Mouse (Mus musculus): Measurements from ENCODE around the gene Rrm1.
"Not testable (repeated sequence)": the region's sequence is repeated elsewhere in the genome, so short reads cannot be mapped to it uniquely, and the experiment has no call there.

Gene Rrm1

DNA sequence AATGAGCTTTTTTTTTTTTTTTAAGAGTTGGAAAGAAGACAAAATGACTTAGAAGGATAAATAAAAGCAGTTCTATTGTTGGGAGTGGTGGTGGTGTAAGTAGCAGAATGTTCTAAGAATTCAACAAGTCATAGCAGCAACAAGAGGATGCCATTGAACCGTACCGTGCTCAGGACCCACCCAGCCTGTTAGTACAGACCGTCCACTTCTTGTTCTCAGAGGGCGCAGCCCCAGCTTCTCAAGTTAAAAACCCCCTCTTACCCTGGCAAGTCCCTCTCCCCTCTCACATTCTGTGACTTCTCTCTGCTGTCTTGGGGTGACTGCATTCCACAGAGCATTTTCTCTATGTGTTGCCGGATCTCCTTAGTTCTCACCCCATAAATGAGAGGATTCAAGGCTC, 35.1 kb downstream of the Rrm1 start:
- in situ Hi-C loops (cut with MboI, MseI), result no loop called here

DNA sequence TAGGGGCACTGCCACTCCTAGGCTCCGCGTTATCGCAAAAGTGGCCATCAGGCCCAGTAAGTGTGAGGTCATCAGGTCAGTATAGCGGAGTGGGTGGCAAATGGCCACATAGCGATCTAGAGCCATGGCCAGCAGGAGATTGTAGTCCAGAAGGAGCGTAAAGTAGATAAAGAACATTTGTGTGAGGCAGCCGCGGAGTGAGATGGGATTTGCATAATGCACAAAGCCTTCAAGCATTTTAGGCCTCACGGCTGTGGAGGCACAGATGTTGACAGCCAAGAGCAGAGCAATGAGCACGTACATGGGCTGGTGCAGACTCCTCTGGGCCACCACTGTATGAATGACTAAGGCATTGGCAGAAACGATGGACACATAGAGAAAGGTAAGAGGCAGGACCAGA, 35.9 kb downstream of the Rrm1 start:
- in situ Hi-C loops (cut with MboI, MseI), result no loop called here

DNA sequence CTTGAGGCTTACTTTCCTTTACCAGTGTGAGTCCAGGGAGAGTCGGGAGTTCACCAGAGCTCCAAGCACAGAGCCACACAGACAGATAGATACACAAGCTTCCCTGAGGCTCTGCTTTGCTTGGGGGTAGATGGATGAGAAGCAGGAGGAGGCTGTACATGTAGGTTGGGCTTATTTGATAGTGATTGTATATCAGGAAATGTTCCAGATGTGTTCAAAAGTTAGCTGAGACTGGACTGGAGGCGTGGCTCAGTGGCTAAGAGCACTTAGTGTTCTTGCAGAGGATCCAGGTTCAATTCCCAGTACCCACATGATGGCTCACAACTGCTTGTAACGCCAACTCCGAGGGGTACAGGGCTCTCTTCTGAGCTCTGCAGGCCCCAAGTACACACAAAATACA, 36.9 kb downstream of the Rrm1 start:
- in situ Hi-C loops (cut with MboI, MseI), result no loop called here

DNA sequence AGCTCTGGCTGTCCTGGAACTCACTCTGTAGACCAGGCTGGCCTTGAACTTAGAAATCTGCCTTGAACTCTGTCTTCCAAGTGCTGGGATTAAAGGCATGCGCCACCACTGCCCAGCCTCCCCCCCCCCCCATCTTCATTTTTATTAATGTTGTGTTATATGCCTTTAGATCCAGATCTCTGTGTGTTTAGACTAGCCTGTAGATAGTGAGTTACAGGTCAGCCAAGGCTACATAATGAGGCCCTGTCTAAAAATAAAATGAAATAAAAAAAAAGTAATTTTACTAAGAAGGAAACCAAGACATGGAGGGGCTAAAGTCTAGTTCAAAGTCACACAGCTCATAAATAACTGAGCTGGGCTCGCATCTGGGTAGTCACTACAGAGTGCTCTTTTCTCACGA, 37.4 kb downstream of the Rrm1 start:
- in situ Hi-C loops (cut with MboI, MseI), result no loop called here

DNA sequence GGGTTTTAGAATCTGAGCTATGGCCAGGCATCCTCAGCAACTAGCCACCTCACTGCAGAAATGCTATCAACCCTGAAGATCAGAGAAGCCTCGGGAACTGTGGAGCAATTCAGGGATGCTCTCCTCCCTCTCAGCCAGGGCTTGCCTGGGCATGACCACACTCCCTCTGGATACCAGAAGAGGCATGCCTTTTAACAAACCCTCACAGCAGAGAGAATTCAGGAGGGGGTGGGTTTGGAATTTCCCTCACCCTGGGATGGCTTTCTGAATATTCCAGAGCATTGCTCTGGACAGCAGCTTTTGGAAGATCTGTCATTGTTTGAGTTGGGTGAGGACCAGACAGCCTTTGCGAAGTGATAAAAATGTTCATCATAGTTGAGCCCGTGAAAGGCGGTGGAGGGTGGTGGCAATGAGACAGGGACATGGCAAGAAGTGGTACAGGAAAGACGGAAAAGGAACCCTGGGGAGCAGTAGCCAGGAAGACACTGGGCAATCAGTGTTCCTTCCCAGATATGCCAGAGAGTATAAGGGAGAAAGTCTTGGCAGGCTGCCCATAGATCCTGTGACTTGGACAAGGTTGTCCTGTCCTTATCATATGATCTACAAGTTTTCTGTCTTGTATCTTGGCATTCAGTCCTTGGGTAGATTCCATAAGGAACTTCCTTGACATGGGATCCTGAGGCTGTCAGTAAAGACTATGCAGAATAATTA, 38.0 kb downstream of the Rrm1 start:
- in situ Hi-C loops (cut with MboI, MseI), result no loop called here

DNA sequence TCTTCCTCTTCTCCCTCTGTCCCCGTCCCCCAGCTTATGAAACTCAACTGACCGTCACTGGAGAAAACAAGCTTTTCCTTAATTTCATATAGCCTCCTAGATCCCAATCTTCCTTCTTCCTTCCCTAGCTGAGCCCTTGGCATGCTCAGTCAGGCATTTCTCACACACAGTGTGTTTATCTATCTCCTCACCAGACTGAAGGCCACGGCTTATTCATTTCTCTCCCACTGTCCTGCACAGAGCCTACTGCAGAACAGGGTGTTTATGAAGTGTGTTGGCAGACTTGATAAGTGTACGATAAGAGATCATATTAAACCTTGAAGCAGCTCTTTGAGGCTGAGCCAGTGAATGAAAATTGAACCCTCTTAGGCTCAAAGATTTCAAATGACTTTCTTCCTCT, 39.3 kb downstream of the Rrm1 start:
- in situ Hi-C loops (cut with MboI, MseI), result no loop called here

DNA sequence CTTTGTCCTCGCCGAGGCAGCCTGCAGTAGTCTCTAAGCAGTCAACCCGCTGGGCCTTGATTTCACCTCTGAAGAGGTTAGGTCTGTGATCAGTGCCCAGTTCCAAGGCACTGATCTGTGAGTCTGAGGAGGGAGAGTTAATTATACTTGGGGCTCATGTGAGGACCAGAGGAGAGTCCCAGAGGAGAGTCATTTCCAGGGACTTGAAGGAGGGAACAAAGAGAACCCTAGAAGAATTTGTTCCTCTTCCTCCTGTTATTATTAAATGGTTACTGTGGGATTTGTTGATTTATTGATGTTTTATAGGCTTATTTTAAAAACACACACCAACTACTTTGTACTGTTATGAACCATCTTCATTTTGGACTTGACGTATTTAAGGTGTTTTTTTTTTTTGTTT, 40.1 kb downstream of the Rrm1 start, which contains the start of gene Olfr543:
TSS of gene Olfr543 (minus strand) at position 101 of the 400 bp plus-strand sequence.
- in situ Hi-C loops (cut with MboI, MseI), result no loop called here

DNA sequence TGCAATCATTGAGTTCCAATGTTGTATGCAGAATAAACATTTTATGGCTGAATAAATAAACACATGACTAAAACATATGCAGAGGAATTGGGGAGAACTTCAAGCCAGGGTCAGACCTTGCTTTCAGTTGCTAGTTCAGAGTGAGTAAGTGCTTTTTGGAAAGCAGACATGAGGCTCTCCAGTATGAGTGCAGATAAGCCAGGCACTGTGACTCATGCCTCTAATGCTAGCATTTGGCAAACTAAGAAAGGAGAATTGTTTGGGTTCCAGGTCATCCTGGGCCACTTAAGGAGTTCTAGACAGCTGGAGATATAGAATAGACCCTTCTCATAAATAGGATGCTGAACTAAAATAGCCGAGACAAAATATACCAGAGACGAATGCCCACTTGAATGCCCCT, 42.2 kb downstream of the Rrm1 start:
- in situ Hi-C loops (cut with MboI, MseI), result no loop called here

DNA sequence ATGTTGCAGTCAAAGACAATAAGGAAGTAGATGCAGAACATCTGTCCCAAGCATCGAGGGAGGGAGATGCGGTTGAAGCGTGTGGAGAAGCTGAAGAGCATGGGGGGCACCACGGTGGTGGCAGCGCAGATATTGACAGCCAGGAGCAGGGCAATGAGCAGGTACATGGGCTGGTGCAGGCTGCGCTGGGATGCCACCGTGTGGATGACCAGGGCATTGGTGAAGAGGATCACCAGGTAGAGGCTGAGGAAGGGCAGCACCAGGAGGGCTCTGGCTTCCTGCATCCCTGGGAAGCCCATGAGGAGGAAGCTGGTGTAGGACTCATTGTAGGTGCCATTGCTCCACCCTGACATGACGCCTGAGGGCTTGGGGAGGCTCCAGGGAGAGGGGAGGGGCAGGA, 43.3 kb downstream of the Rrm1 start:
- in situ Hi-C loops (cut with MboI, MseI), result not testable (repeated sequence)

DNA sequence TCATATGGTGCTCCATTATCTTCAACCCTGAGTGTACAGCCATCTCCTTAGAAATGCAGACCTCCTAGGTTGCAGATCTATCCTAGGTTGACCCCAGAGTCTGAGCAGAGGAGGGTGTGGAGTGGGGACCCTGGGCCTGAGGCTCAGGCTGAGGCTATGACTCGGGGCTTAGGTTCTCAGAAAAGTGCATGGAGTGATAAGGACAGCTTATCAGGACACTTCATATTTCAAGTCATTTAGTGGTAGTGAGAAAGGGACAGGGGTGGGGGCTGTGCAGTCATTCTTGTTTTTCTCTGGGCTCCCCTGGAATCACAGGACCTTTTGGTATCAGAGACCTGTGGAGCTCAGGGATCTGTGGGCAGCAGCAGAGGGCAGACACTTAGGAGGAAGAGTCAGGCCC, 44.6 kb downstream of the Rrm1 start:
- in situ Hi-C loops (cut with MboI, MseI), result no loop called here

DNA sequence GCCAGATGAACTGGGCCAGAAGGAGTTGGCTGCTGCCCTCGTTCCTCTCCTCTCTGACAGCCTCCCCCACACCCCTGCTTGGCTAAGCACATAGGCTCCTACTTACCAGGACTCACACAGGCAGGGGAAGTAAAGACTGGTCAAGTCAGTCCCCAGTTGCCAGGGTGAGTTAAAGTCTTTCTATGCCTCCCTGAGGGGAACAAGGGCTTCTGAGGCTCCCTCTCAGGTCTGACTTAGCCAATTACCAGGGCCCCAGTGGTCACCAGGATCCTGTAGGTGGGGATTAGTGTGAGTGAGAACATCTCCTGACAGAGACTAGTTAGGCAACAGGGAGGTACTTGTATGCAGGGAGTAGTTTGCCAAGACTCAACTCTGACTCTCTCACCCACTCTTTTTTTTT, 46.7 kb downstream of the Rrm1 start, which contains the start of gene Olfr544:
TSS of gene Olfr544 (minus strand) at position 153 of the 400 bp plus-strand sequence.
- in situ Hi-C loops (cut with MboI, MseI), result no loop called here

DNA sequence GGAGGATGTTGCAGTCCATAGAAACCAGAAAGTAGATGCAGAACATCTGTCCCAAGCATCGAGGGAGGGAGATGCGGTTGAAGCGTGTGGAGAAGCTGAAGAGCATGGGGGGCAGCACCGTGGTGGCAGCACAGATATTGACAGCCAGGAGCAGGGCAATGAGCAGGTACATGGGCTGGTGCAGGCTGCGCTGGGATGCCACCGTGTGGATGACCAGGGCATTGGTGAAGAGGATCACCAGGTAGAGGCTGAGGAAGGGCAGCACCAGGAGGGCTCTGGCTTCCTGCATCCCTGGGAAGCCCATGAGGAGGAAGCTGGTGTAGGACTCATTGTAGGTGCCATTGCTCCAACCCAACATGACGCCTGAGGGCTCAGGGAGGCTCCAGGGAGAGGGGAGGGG, 52.9 kb downstream of the Rrm1 start:
- in situ Hi-C loops (cut with MboI, MseI), result not testable (repeated sequence)

DNA sequence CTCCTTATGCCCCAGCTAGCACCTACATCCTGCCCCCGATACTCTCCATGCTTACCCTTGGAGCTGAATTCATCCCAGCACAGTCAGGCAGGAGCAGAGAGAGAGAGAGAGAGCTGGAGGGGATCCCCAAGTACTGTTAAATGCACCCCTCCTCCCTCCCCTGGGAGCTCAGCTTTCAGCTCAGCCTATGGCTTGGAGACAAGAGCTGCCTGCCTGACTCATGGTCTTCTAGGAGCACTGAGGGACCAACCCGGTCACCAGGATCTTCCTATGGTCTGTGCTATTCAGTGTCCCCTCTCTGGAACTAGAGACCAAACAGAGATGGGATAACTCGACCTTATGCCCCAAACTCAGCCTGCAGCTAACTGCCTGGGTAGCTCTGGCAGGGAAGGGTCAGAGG, 58.0 kb downstream of the Rrm1 start, which contains the start of gene Olfr545:
TSS of gene Olfr545 (minus strand) at position 101 of the 400 bp plus-strand sequence.
- in situ Hi-C loops (cut with MboI, MseI), result no loop called here

DNA sequence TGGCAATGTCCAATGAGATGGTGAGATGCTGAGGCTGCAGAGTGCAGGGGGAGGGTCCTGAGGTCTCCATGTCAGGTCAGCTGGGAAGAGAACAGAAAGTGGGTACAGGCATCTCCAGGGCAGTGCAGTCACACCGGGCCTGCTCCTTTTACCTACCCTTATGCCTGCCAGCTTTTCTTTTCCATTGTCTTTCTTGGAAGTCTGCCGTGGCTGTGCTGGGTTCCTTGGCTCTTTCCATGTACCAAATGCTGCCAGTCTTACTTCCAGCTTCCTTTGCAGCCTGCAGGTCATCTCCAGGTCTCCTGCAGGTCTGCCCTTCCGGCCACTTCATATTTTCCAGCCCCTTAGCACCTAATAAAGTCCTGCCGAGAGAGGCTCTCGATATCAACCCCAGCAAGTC, 60.5 kb downstream of the Rrm1 start:
- in situ Hi-C loops (cut with MboI, MseI), result no loop called here

DNA sequence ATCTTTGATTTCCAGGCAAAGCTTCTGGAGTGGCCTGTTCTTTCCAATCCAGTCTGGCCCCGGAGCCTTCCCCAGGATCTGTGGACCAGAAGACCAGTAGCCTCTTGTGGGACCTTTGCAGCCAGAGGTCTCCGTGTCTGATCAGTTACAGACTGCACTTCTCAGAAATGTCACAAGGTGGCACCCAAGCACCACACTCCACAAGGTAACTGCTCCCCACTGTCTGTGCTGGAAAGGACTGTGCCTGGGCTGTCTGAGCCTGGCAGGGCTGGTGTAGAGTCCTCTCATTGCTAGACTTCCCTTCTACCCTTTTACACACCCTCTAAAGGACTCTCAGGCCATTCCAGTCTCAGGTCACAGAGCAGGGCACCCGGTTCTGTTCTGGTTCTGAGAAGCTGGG, 65.4 kb downstream of the Rrm1 start:
- in situ Hi-C loops (cut with MboI, MseI), result loop anchor here (5.0 kb wide), 2 partner anchors 130 to 410 kb away; partner anchors contain the start of genes Olfr554 and Olfr571

DNA sequence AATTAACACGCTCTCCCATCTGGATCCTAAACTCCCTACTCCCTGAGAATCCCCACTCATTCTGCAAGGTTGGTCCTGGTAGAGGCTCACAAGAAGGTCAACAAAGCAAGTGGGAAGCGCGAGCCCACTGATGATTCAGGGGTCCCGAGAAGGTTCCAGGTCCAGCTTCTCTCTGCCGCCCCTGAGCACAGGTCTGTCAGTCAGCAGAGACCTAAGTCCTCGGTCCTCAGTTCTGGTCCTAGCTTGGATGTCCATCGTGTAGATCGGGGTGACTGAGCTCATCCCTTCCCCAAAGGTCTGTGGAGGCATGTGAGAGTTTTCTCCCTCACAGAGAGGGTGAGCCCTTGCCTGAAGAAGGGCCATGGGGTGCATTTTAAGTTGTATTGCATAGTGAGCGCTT, 66.6 kb downstream of the Rrm1 start:
- in situ Hi-C loops (cut with MboI, MseI), result loop anchor here (5.0 kb wide), 2 partner anchors 129 to 409 kb away; partner anchors contain the start of genes Olfr554 and Olfr571

DNA sequence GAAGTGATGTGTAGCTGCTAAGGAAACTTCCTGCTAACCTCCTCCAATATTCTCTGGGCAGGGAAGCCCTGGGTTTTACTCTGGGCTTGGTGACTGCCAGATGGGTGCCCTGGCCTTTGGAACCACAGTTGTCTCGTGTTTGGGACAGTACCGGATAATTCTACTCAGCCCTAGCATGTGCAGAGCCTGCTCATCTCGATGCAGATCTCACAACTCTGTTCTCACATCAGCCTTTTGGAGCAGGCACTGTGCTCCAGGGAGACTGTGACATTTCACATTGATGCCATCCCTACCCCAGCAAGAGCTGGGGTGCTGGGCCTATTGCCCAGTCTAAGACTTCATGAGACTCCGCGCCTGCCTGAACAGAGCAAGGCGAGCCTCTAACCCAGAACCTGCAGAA, 67.2 kb downstream of the Rrm1 start:
- in situ Hi-C loops (cut with MboI, MseI), result loop anchor here (5.0 kb wide), 2 partner anchors 129 to 409 kb away; partner anchors contain the start of genes Olfr554 and Olfr571

DNA sequence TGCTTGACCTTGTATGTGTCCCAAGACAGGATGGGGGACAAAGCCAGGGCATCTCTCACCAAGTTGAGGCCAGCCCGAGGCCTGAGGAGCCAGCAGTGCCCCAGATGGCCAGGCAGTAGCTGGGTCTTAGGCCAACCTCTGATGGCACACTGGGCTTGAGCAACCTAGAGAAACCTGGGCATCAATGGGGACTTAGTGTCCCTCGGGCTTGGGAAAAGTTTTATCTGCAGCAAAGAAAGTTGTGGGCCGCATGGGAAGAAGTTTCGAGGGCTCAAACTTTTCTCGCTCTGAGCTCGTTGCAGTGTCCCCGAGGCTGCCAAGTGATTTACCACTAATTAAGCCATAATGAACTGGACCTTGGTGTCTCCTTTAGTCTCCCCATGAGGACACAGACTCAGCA, 68.2 kb downstream of the Rrm1 start:
- in situ Hi-C loops (cut with MboI, MseI), result loop anchor here (5.0 to 10.0 kb wide), 3 partner anchors 128 to 408 kb away; partner anchors contain the start of genes Olfr554, Olfr557 and Olfr571

DNA sequence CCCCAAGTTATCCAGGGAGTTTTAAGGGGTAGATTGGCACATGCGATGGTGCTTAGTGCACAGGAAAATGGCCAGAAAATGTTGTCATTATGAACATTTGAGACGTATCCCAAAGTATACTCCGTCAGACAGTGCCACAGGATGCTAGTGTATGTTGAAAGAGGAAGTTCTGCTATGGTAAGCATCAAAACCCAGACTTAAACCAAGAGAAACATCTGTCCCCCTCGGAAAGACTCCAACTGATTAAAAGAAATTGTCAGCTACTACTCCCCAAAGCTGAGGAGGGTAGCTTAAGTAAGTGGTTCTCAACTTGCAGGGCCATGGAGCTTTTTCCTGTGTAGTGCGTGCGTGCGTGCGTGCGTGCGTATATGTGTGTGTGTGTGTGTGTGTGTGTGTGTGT, 70.4 kb downstream of the Rrm1 start:
- in situ Hi-C loops (cut with MboI, MseI), result loop anchor here (10.0 kb wide), 1 partner anchor 183 kb away; the partner anchor contains the start of gene Olfr557

DNA sequence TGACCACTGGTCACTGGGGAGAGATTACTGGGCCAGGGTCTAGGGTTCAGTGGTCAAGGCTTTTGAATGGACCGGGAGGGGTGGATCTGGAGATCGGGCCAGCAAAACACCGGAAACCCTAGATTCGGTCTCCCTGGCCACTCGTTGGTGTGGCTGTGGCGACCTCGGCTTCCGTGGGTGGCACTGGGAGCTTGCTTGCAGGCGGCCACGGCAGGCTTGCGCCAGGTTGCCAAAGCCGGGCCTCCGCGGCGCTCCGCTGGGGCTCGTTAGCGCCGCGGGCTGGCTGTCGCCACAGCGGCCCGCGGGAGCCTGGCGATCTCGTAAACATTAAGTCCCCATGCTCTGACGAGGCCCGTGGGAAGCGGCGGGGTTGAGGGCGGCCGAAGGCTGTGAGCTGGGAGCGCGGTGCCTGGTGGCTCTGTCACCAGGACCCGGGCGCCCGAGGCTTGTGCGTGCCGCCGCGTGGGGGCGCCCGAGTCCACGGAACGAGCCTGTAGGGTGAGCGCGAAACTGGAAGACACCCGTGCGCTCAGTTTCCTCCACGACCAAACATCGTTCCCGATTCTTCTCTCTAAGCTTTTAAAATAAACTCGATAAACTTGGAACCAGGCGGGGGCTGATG, 71.4 kb downstream of the Rrm1 start:
- in situ Hi-C loops (cut with MboI, MseI), result loop anchor here (10.0 kb wide), 1 partner anchor 182 kb away; the partner anchor contains the start of gene Olfr557

DNA sequence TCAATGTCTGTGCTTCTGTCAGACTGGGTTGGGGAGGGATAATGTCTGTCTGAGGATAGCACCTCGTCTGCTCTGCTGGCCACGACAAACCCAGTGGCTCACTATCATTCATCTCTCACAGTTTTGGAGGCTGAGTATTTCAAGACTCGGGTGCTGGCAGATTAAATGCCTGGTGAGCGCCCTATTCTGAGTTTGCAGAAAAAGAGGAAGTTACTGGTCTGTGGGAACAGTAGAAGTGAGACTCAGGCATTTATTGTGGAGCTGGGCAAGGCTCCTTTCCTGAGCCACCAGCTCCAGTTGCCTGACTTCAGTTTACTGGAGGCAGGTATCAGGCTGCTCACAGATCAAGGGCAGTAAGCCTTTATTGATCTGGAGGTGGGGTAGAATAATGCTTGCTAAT, 72.6 kb downstream of the Rrm1 start:
- in situ Hi-C loops (cut with MboI, MseI), result loop anchor here (10.0 kb wide), 1 partner anchor 181 kb away; the partner anchor contains the start of gene Olfr557

DNA sequence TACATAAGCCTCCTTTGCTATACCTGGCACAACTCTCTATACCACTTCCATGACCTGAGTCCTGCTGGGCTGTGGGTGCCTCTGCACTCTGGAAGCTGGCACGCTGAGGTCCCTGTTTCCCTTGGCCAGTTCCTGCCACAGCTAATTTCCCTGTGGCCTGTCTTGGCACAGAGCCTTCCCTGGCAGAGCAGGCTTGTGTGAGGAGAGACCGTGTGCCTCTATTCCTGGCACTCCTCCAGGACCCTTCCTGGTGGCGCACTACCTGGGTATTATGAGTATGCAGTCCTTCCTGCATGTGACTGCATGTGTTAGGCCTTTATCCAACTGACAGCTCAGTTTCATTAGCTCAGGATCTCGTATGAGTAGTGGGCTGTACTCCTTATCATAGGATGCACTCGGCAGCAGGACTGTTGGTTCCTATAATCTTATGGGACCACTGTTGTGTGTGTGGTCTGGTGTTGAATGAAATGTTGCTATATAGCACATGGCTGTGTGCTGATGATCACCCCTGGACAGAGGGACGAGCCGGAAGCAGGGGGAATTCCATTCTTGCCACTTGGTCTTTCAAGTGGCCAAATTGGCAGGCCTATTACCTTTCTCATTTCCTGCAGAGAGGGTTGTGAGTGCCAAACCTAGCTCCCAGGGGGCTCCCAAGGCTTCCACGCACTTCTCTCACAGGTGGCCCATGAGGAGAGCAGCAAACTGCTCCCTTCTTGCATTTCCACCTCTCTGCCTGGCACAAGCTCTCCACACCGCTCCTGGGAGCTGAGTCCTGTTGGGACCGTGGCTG, 75.0 kb downstream of the Rrm1 start:
- in situ Hi-C loops (cut with MboI, MseI), result loop anchor here (10.0 kb wide), 1 partner anchor 178 kb away; the partner anchor contains the start of gene Olfr557

All from T-helper 2 cell (primary cell).